Mouse (Mus musculus) G1E (cell line): ENCODE data around the gene Hist1h4d.

Experiments
- CTCF ChIP-seq: IDR thresholded peaks from 2 replicates; pipeline ENCODE4 v1.5.1; 2012; ENCODE audit warnings: low read depth, low read length, inconsistent platforms, mixed read lengths
- POLR2AphosphoS5 ChIP-seq: IDR thresholded peaks from 2 replicates; pipeline ENCODE4 v1.6.1; 2012; ENCODE audit warnings: low read depth, low read length, inconsistent platforms; ENCODE audit not compliant: insufficient replicate concordance

- TF ChIP-seq CTCF (no peak), POLR2AphosphoS5 (0 out of 2 replicates have a peak, but pooled peaks have one; percentile 8)
Observed at GRCm38 (mm10) chr13:23621532-23622174, 40.3 kb downstream of the Hist1h4d start.
